ENCODE assay signal across 21 mouse cellular contexts in the genomic region with DNA sequence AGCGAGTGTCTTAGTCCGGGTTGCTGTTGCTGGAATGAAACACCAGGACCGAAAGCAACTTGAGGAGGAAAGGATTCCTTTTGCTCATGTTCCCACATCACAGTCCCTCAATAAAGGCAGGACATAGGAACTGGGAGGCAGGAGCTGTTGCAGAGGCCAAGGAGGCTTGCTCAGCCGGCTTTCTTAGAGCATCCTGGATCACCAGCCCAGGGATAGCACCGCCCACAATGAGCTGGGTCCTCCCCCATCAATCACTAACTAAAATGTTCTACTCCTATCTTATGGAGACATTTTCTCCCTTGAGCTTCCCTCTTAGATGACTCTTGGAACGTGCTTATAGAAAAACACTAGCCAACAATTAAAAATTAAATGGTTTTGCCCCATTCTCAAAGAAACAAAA. TPM values are rescaled to one million over a fixed set of nuclear protein-coding genes. Genes with fewer than 3 reads are reported as not detected.
DNase-seq lines count a peak whose midpoint lies in the region; ATAC-seq and TF ChIP-seq lines count a peak whose summit lies in the region.
"Had no signal": no experiment of that assay in that cellular context is flagged by ENCODE, and none has a peak within 500 bp of the region (broad histone marks: within the 10 kb centered on the region; RNA-seq: fewer than 3 reads in every experiment).

No protein-coding gene starts in this region.

- H3K79me2 ChIP-seq in liver, adult 2 months (ENCODE audit: control insufficient read depth, insufficient read depth, low read length) = no peaks in the 10 kb centered on the region

- TF ChIP-seq CTCF in liver, adult 2 months (IDR thresholded peaks at IDR 0.05; ENCODE audit: low read depth, low read length) = no peak
- no peak for TF ChIP-seq CTCF in embryonic fibroblast, embryonic 13.5 days (IDR thresholded peaks at IDR 0.05; ENCODE audit: borderline replicate concordance, insufficient read depth, low read length)

- no peak for ATAC-seq in megakaryocyte, adult 5-6 weeks (ENCODE audit: poor library complexity, severe bottlenecking)
- ATAC-seq: activated CD4-positive, CD25-positive, alpha-beta regulatory T cell, adult 4 months; forebrain, postnatal 0 days had no signal

- H3K9ac ChIP-seq in liver, adult 2 months (ENCODE audit: low read depth, low read length) = no peak overlapping the region
- H3K9ac ChIP-seq: embryonic facial prominence, embryonic 12.5 days; forebrain, embryonic 12.5 days; forebrain, postnatal 0 days; heart, embryonic 13.5 days; hindbrain, embryonic 15.5 days had no signal

- TF ChIP-seq POLR2A in liver, adult 2 months (IDR thresholded peaks at IDR 0.05; ENCODE audit: extremely low read depth, insufficient read depth, low read length) = no peak
- TF ChIP-seq POLR2A in embryonic fibroblast, embryonic 13.5 days (IDR thresholded peaks at IDR 0.05; ENCODE audit: low read depth, low read length) = no peak

- H3K36me3 ChIP-seq in liver, adult 2 months (ENCODE audit: control insufficient read depth, insufficient read depth, low read length) = peaks cover 15% of the 10 kb centered on the region
- H3K36me3 ChIP-seq: hindbrain, embryonic 15.5 days had no signal

- H3K27ac ChIP-seq in liver, adult 2 months (replicated peaks; ENCODE audit: insufficient read depth, low read depth, low read length) = no peak overlapping the region
- peak overlapping the region; percentile 74 for H3K27ac ChIP-seq in embryonic fibroblast, embryonic 13.5 days (ENCODE audit: insufficient read depth, low read length)
- H3K27ac ChIP-seq: embryonic facial prominence, embryonic 12.5 days; forebrain, embryonic 12.5 days; heart, embryonic 13.5 days; hindbrain, embryonic 15.5 days had no signal

- H3K4me1 ChIP-seq in liver, adult 2 months (ENCODE audit: control insufficient read depth, insufficient read depth, low read length) = no peaks in the 10 kb centered on the region
- peaks cover 7% of the 10 kb centered on the region for H3K4me1 ChIP-seq in embryonic fibroblast, embryonic 13.5 days (ENCODE audit: control insufficient read depth, insufficient read depth, low read length)
- H3K4me1 ChIP-seq: forebrain, embryonic 12.5 days; heart, embryonic 13.5 days; hindbrain, embryonic 15.5 days had no signal

- no peaks in the 10 kb centered on the region for H3K27me3 ChIP-seq in liver, adult 2 months (ENCODE audit: control insufficient read depth, insufficient read depth, low read length)
- H3K27me3 ChIP-seq: CH12.LX; embryonic facial prominence, embryonic 12.5 days; forebrain, embryonic 12.5 days; heart, embryonic 13.5 days; hindbrain, embryonic 15.5 days had no signal

- 68% methylated on average over 6 of the region's 6 CpGs for WGBS in liver, adult 2 months

- peak; percentile 77 for DNase-seq in heart, adult 11 months
- no peak for DNase-seq in heart, adult 8-10 months (ENCODE audit: low spot score)
- DNase-seq in liver, adult 2 months (ENCODE audit: extremely low read depth, low read depth, low spot score) = peak; percentile 30
- no peak for DNase-seq in liver
- no peak for DNase-seq in adrenal gland, adult 18-20 months (ENCODE audit: low spot score in 2 of 2)
- DNase-seq: adrenal gland, adult 2 months; adrenal gland, postnatal 25 days; cerebellum, adult 2 months; cerebellum, postnatal 10 days; embryo, embryonic 11 days; forebrain, postnatal 0 days; gastrocnemius, postnatal 14 days; heart, postnatal 36 days had no signal

- no peak overlapping the region for H3K4me3 ChIP-seq in liver, adult 2 months (ENCODE audit: insufficient read depth, low read depth, low read length)
- H3K4me3 ChIP-seq in embryonic fibroblast, embryonic 13.5 days (ENCODE audit: insufficient read depth, low read length) = no peak overlapping the region
- H3K4me3 ChIP-seq: embryonic facial prominence, embryonic 12.5 days; forebrain, embryonic 12.5 days; heart, embryonic 13.5 days; hindbrain, embryonic 15.5 days had no signal

RNA-seq across cellular contexts. Expression of gene Rcl1, which starts 48.4 kb away (rescaled TPM):
- total RNA-seq in heart, adult 8-10 months (2022) = 1 to 10 TPM; 4.4 to 6.6 (median 5.8) TPM
- total RNA-seq in liver, adult 2 months (2014; rRNA removed) = 117 and 132 TPM in 2 replicates
- 75.7 and 87.8 TPM in 2 replicates for polyA plus RNA-seq in liver, adult 2 months (2012; rRNA removed)
- 17.0 and 17.2 TPM in 2 replicates for polyA plus RNA-seq in embryonic fibroblast, embryonic 13.5 days (2011; ENCODE audit: insufficient read length, low read depth, missing spikeins)
- total RNA-seq in adrenal gland, adult 18-20 months (2021) = 10 to 100 TPM; 18.5 to 28.8 TPM
- 3.2 and 5.0 TPM in 2 replicates for total RNA-seq in megakaryocyte, adult 5-6 weeks (2015)
- 11.7 TPM in 2 replicates for total RNA-seq in megakaryocyte, adult 5-6 weeks (2017)

Comparison
In these comparisons a context has a peak if more than half of its experiments do, and no peak if none do; other contexts are left out.
1. DNase-seq: peak in heart, adult 11 months (single experiment) and liver, adult 2 months (single experiment); none in heart, adult 8-10 months (single experiment), liver (single experiment) and adrenal gland, adult 18-20 months (0 of 2).